Mouse (Mus musculus): ENCODE results near the gene Bri3bp.

DNA sequence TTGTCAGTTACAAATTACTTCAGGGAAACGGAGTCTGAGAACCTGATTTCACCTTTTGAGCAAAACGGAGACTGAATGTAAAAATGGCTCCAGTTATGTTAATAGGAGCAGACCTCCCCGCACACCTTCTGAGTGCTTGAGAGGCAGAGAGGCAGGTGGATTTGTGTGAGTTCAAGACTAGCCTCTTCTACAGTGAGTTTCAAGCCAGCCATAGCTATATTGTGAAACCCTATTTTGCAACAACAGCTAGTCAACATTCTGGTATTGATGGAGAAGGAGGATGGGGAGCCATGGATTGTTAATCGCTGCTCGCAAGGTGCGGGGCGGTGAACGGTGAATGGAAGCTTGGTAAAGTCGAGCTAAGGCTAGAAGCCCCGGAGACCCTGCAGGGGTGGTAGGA is 38.9 kb upstream of the Bri3bp start:
- TF ChIP-seq CTCF (conservative IDR thresholded peaks at IDR 0.05; ENCODE audit: low read length) (no peak), POU5F1 (IDR thresholded peaks at IDR 0.05; ENCODE audit: borderline replicate concordance, low read length) (no peak)
